Mouse (Mus musculus) mouse embryonic stem cell (cell line): Measurements from ENCODE around the gene Cd52.

Experiments used
- in situ Hi-C, 2 experiments: fragments of 300-500 bp; cut with MboI; formaldehyde crosslinking; loops; 1 replicate in 1 of 2; 3 replicates in 1 of 2; pipeline ENCODE4 v1.14.3; 2019 to 2020; ENCODE audit warnings: low sequenced_read_pairs in 2 of 2, low pct_unique_long_range_greater_than_20kb in 1 of 2, mixed read lengths in 1 of 2; ENCODE audit not compliant: unreplicated experiment in 1 of 2

Cd52 gene

DNA sequence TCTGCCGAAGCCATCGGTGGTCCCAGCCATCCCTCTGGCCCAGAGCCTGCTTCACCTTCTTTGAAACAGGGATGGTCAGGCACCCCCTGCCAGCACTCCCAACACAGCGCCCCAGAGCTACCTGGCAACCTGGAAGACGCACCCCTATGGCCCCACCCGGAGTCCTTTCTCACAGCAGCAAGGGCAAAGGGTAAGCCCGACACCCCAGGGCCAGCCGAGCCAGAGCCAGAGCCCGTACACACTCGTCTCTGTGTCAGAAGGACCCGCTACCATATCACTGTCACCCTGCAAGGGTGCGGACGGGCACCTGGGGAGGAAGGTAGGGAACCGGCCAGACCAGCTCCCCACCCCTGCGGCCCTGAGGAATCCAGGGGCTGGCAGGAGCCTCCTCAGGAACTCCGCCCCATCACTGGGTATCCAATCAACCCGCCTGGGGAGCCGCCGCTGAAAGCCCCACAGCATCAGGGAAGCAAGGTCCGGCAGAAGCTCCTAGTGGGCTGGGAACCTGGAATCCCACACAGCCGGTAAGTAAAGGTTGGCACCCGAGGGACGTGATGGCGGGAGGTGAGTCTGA is 29.4 kb downstream of the Cd52 start:
- in situ Hi-C loops = no loop called here

DNA sequence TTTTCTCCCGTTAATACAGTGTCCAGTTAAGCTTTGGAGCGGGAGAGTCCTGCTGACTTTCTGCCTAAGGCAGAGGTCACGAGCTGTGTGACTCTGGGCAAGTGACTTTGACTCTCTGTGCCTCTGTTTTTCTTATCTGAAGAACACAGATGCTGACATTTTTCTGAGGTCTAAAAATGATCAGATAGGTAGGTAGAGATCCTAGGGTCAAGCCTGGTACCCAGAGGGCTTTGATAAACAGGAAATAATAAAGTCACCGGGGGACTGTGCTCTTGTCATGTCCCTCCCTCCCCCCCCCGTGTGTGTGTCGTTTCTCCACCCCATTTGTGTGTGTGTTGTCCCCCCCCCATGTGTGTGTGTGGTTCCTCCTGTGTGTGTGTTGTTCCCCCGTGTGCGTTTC is 32.3 kb downstream of the Cd52 start:
- in situ Hi-C loops = no loop called here

DNA sequence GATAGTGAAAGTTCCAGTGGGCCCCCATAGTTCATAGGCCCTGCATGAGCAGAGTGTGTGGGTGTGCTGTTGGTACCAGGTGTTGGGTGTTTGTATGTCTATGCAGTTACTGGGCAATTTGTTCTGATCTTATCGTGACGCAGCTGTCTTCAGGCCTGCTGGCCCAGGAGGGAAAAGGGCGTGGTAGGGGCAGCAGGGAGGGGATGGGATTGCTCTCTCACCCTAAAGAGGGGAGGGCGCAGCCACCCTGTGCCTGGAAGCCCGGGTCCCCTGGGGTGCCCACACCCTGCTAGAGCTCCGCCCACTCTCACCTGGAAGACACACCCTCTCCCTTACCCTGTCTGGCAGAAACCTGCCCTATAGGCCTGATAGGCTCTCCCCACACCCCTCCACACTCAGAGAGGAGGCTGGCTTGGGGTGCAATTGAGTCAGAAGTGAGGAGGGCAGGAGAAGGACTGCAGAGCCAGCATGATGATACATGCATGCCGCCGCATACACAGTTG is 32.9 kb downstream of the Cd52 start:
- in situ Hi-C loops = no loop called here

DNA sequence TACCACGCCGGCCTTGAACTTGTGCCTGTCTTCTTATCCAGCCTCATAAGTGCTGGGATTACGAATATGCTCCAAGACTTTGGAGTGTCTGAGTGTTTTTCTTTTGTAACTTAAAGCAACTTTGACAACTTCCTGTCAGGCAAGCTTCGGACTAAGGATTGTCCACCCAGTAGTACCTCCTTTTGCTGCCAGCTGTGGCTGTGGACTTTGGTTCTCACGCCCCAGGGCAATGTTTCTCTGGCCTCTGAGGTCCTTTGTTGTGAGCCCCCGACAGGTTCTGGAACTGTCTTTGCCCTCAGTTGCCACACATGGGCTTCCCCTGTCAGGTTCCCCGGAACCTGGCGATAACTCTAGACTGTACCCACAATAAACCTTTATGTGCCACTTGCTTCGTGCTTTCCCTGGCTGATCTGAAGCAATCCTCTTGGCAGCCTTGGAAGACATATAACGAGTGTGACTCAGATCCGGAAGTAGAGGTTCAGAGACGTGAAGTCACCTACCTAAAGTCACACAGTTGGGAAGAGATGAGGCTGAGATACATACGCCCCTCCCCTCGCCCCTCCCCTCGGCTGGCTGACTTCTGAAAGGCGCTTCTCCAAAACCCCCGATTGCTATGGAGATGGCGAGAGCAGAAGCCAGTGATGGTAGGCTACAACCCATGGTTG is 33.6 kb downstream of the Cd52 start:
- in situ Hi-C loops = no loop called here

DNA sequence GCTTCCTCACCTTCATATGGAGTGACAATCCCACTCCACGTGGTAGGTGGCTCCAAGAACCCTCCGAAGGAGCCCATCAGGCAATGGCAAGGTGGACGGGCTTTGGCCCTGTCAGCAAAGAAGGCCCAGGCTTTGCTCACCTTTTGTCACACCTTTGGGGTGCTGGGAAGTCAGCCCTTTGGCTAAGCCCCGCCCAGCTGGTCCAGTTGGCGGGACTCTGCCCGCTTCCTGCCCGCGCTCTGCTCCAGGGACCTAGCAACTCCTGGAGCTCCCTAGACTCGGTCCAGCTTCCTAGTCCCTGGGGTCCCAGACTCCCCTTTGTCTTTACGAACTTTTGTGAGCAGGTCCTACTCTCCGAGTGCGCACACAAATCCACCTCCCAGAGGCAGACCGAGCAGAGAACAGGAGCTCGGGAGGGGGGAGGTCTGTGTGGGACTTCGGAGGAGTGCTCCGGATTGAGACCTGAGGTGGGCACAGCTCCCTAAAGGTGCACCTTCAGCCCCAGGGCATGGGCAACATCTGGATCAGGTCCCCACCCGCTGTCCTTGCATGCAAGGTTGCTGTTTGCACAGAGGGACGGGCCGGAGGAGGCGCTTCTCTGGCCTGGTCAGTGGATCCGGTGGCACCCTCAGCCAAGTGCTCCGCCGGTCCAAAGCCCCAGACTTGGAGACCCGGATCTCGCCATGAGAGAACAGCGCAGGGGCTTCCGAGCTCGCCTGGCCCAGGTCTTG is 34.6 kb downstream of the Cd52 start, which contains the start of gene Crybg2:
Gene Crybg2, plus strand, starts transcription at position 681 of the 731 bp plus-strand sequence.
- in situ Hi-C loops = no loop called here

DNA sequence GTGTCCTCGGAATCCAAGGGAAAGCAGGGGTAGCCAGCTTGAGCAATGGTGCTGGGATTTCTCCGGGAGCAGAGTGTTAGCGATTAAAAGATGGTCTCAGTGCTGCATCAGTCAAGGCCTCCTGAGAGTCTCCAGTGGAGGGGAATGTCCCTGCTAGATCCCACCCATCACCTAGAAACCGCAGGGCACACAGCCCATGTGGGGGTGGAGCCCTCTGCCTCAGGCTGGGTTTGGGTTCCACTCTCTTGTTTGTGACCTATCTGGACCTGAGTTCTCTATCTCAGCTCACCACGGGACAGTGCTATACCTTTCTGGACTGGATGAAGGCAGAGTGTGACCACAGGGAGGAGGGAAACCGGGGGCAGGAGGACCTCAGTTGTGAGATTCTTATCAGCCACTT is 36.0 kb downstream of the Cd52 start:
- in situ Hi-C loops = no loop called here

DNA sequence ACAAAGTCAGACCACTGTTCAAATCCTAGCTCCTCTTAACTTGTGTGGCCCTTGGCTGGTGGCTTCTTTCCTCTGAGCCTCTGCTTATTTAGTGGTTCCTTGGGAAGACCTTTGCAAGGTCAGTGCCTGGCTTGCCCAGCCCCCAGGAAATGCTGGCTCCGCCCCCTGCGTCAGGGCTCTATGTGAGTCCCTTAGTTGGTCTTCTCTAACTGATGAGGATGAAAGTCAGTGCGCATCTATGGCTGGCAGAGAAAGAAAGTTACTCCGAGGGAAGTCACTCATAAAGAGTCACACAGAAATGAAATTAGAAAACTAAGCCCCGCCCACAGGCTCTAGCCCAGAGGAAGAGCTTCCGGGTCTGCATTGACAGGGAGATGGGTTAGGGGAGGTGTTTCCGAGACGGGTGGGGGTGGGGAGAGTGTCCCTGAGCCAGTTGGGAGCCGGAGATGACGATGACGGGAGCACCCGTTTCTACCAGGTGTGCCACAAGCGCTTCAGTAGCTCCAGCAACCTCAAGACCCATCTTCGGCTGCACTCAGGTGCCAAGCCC is 36.6 kb downstream of the Cd52 start:
- in situ Hi-C loops = no loop called here

DNA sequence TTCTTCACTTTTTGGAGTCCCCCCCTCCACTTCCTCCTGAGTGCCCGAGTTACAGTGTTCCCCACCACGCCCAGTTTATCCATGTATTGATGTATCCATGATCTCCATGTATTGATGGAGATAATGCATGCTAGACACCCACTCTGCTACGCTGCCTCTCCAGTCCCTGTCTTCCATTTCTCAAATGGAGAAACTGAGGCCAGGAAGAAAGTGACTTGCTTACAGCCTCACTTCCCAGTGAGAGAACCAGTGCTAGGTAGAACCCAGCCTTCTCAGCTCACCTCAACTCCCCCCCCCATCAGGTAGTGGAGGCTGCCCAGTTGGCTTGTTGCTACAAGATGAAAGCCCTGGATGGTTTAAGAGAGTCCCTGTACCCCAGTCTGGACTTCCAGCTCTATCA is 41.3 kb downstream of the Cd52 start, which contains the start of gene Zfp683:
Gene Zfp683, plus strand, starts transcription at position 301 of the 400 bp plus-strand sequence.
- in situ Hi-C loops = no loop called here

DNA sequence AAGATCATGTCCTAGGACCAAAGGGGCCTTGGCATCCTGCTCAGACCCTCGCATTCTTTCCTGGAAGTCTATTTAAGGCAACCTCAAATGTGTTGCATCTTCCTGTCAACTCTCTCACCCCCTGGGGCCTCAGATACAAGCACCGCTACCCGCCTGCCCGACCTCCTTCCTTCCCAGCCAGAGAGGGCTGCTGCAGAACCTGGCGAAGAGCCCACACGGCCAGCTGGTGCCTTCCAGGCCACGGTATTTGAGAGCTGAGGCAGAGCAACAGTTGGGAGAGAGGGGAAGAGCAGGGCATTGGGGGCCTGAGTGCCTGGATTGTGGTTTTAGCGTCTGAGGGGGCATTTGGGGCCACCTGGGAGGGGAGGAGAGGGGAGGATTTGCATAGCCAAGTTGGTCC is 42.3 kb downstream of the Cd52 start:
- in situ Hi-C loops = no loop called here

DNA sequence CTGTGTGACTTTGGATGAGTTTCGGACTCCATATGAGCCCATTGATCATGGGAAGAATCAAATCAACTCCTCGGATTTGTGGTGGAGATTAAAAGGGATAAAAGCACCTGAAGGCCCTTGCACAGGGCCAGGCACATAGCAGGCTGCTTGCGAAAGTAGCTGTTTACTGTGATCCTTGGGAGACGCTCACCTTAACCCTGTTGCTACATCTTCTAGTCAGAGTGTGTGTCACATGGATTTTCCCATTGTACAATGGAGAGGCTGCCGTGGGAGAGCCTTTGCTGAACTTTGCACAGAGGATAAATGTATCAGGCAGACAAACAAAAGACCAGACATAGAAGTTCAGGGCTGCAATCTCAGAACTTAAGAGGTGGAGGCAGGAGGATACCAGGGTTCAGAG is 43.0 kb downstream of the Cd52 start:
- in situ Hi-C loops = no loop called here

DNA sequence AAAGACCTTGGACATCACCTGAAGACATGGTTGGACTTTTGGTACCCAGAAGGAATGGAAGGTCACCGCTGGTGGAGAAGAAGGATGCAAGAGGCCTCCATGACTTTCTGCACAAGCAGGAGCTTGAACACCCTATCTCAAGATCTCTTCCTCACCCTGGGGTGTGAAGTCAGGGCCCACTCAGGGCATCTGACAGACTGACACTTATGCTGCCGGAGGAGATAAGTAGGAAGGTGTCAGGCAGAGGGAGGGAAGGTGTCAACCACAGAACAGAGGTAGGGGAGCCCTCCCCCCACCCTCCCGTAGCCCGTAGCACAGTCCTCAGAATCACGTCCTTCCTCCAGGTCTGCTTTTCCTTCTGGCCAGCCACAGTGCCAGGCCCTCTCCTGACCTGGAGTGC is 47.2 kb downstream of the Cd52 start:
- in situ Hi-C loops = no loop called here

DNA sequence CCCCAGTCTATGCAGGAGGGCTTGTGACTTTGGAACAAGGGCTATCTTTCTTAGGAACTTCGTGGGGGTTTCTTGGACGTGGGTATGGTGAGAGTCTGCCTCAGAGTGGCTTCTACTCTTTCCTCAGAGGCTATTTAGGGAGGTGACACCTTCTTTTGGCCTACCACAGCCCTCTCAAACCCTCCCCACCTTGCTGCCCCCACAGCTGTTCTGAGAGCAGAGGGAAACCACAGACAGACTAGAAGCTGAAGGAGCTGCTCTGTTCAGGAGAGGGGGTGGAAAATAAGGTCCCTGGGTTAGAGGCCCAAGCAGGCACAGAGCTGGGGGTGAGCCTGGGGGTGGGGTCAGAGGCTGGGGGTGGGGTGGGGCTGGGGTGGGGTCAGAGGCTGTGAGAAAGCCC is 51.8 kb downstream of the Cd52 start:
- in situ Hi-C loops = no loop called here

DNA sequence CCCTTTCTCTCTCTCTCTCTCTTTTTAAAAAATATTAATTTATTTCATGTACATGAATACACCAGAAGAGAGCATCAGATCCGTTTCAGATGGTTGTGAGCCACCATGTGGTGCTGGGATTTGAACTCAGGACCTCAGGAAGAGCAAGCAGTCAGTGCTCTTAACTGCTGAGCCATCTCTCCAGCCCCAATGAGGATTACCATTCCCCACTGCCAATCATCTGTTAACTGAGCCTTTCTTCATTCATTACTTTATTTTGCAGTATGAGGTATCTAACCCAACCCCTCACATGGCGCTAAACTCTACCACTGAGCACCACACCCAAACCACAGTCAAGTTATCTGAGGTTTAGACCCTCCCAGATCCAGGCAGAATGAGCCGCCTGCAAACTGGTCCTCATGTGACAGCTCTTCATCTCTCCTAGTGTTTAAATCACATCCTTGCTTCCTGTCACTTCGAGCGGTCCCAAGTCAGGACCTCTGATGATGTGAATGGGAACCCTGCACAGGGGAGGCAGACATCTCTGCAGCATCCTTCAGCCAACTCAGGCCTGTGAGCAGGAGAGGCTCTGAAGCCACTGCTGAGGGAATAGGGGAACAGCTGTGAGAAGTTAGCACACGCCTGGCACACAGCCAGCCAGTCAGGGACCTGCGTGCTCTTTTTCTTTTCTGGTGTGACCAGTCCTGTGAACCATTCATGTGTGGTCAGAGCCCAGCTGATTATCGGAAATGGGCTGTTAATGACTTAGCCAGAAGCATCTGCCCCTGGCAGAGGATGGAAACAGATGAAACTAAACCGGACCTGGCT is 53.4 kb downstream of the Cd52 start:
- in situ Hi-C loops = no loop called here

DNA sequence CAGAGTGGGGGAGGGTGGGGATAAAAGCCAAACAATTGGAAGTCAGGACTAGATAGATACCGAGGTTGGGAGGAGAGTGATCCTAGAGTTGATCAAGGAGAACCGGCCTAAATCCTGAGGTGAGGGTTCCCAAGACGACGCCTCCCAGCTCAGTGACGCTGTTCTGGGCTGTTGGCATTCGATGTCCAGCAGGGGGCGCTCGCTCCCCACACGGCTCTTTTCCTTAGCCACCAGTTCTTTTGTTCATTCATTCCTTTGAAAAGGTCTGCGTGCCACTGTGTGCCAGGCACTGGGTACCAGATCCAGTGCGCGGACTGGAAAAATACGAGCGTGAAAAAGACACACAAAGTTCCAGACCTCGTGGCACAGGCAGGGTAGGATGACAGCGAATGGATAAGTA is 58.9 kb downstream of the Cd52 start:
- in situ Hi-C loops = loop anchor here in 1 of 2 experiments (5.0 kb wide), 1 partner anchor 36 kb away; no protein-coding TSS in a partner anchor
